Mouse (Mus musculus): ENCODE data around the gene Dnaic2. TPM values are rescaled to one million over a fixed set of nuclear protein-coding genes. Genes with fewer than 3 reads are reported as not detected.

Gene Dnaic2
- polyA plus RNA-seq, 1 experiment from 2014 or later = 7.1 TPM

GRCm38 (mm10) chr11:114715531-114715930, 11.7 kb upstream of the Dnaic2 start:
- 59% methylated on average over 7 of the region's 7 CpGs for WGBS
- no peak overlapping the region for H3K9ac ChIP-seq (ENCODE audit: low read length)

GRCm38 (mm10) chr11:114720535-114720934, 6.7 kb upstream of the Dnaic2 start:
- H3K9me3 ChIP-seq (ENCODE audit: control insufficient read depth, low read length) = no peaks in the 10 kb centered on the region
- H3K4me3 ChIP-seq (ENCODE audit: low read length) = no peak overlapping the region
- peaks cover 4% of the 10 kb centered on the region; the same call in 1 of the 2 replicates for H3K4me1 ChIP-seq (replicated peaks; ENCODE audit: control insufficient read depth, insufficient read depth, low read length)
- no peaks in the 10 kb centered on the region for H3K27me3 ChIP-seq (ENCODE audit: control insufficient read depth, insufficient read depth, low read depth, low read length)
- H3K4me2 ChIP-seq (ENCODE audit: low read depth, low read length) = no peak overlapping the region
- no peak overlapping the region for H3K27ac ChIP-seq (ENCODE audit: low read length)
- no peaks in the 10 kb centered on the region for H3K36me3 ChIP-seq (ENCODE audit: control insufficient read depth, insufficient read depth, low read length)
- H3K9ac ChIP-seq (ENCODE audit: low read length) = no peak overlapping the region
- 83% methylated on average over 10 of the region's 10 CpGs for whole genome bisulfite sequencing
- ATAC-seq (ENCODE audit: low read depth) = no peak

More at GRCm38 (mm10) chr11:114715531-114715930, 11.7 kb upstream of the Dnaic2 start:
- Histone ChIP-seq H3K4me2 (ENCODE audit: low read depth, low read length) (no peak overlapping the region), H3K27me3 (ENCODE audit: control insufficient read depth, insufficient read depth, low read depth, low read length) (no peaks in the 10 kb centered on the region), H3K9me3 (ENCODE audit: control insufficient read depth, low read length) (no peaks in the 10 kb centered on the region), H3K4me3 (ENCODE audit: low read length) (no peak overlapping the region), H3K27ac (ENCODE audit: low read length) (no peak overlapping the region), H3K4me1 (replicated peaks; ENCODE audit: control insufficient read depth, insufficient read depth, low read length) (no peaks in the 10 kb centered on the region), H3K36me3 (ENCODE audit: control insufficient read depth, insufficient read depth, low read length) (no peaks in the 10 kb centered on the region)
- no peak for ATAC-seq (ENCODE audit: low read depth)

- H3K4me2 ChIP-seq (ENCODE audit: low read depth, low read length) = no peak overlapping the region
- H3K36me3 ChIP-seq (ENCODE audit: control insufficient read depth, insufficient read depth, low read length) = no peaks in the 10 kb centered on the region
- no peaks in the 10 kb centered on the region for H3K9me3 ChIP-seq (ENCODE audit: control insufficient read depth, low read length)
- ATAC-seq (ENCODE audit: low read depth) = no peak
- H3K9ac ChIP-seq (ENCODE audit: low read length) = no peak overlapping the region
- 80% methylated on average over 8 of the region's 8 CpGs for WGBS
- no peak overlapping the region for H3K4me3 ChIP-seq (ENCODE audit: low read length)
- H3K27me3 ChIP-seq (ENCODE audit: control insufficient read depth, insufficient read depth, low read depth, low read length) = no peaks in the 10 kb centered on the region
- no peak overlapping the region for H3K27ac ChIP-seq (ENCODE audit: low read length)
- H3K4me1 ChIP-seq (replicated peaks; ENCODE audit: control insufficient read depth, insufficient read depth, low read length) = peaks cover 6% of the 10 kb centered on the region
Observed at GRCm38 (mm10) chr11:114722438-114722837, 4.8 kb upstream of the Dnaic2 start.

- Histone ChIP-seq H3K27me3 (ENCODE audit: control insufficient read depth, insufficient read depth, low read depth, low read length) (no peaks in the 10 kb centered on the region), H3K27ac (ENCODE audit: low read length) (no peak overlapping the region), H3K9me3 (ENCODE audit: control insufficient read depth, low read length) (no peaks in the 10 kb centered on the region), H3K4me3 (ENCODE audit: low read length) (no peak overlapping the region), H3K4me1 (replicated peaks; ENCODE audit: control insufficient read depth, insufficient read depth, low read length) (peaks cover 9% of the 10 kb centered on the region), H3K4me2 (ENCODE audit: low read depth, low read length) (no peak overlapping the region), H3K9ac (ENCODE audit: low read length) (no peak overlapping the region), H3K36me3 (ENCODE audit: control insufficient read depth, insufficient read depth, low read length) (no peaks in the 10 kb centered on the region)
- ATAC-seq (ENCODE audit: low read depth) = no peak
- WGBS = 57% methylated on average over 13 of the region's 13 CpGs
Observed at GRCm38 (mm10) chr11:114723030-114723429, 4.2 kb upstream of the Dnaic2 start.

DNA sequence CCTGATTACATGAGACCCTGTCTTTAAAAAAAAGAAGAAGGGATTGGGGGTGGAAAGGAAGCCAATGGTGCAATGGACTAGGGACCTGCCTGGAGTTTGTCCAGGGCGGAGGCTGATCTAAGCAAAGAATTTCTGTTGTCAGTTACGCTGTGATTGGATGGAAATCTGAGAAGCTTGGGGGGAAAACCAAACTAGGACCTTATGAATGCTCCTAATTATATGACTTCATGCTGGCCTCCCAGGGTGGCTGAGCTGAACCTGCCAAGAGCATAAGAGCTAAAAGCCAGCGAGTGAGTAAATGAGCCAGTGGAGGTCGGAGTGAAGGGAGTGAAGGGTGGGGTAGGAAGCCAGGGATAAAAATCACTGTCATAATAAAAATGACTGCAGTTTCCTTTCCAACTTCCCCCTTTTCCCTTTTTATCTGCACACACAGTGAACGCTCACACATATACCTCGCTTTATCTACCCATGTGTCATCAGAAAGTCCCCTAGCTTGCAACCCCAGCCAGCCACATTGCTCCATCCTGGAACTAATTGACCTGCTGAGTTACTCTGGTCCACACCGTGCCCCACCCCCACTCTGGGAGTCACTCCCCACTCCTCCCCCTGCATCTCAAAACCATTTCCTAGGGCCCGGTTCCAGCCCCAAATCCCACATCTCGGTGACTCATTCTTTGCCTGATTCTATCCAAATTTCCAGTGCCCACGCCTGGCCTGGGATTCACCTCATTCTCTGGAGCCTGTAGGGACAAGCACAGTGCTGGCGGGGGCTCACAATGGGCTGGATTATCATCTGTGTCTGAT, 2.2 kb upstream of the Dnaic2 start:
- WGBS = 42% methylated on average over 11 of the region's 11 CpGs
- H3K27me3 ChIP-seq (ENCODE audit: control insufficient read depth, insufficient read depth, low read depth, low read length) = no peaks in the 10 kb centered on the region
- ATAC-seq (ENCODE audit: low read depth) = peak; percentile 20; the same call in 1 of the 2 replicates
- no peak overlapping the region for H3K4me2 ChIP-seq (ENCODE audit: low read depth, low read length)
- H3K4me1 ChIP-seq (replicated peaks; ENCODE audit: control insufficient read depth, insufficient read depth, low read length) = peaks cover 14% of the 10 kb centered on the region
- H3K27ac ChIP-seq (ENCODE audit: low read length) = peak overlapping the region; percentile 15; the same call in 1 of the 2 replicates
- H3K9me3 ChIP-seq (ENCODE audit: control insufficient read depth, low read length) = no peaks in the 10 kb centered on the region
- H3K36me3 ChIP-seq (ENCODE audit: control insufficient read depth, insufficient read depth, low read length) = no peaks in the 10 kb centered on the region
- no peak overlapping the region for H3K4me3 ChIP-seq (ENCODE audit: low read length)
- H3K9ac ChIP-seq (ENCODE audit: low read length) = no peak overlapping the region

GRCm38 (mm10) chr11:114727826-114728186, 598 bp downstream of the Dnaic2 start:
- Histone ChIP-seq H3K4me3 (ENCODE audit: low read length) (no peak overlapping the region; the same call in 1 of the 2 replicates), H3K9ac (ENCODE audit: low read length) (peak overlapping the region; percentile 39; the same call in 1 of the 2 replicates), H3K27ac (ENCODE audit: low read length) (no peak overlapping the region), H3K4me1 (replicated peaks; ENCODE audit: control insufficient read depth, insufficient read depth, low read length) (peaks cover 14% of the 10 kb centered on the region), H3K9me3 (ENCODE audit: control insufficient read depth, low read length) (no peaks in the 10 kb centered on the region), H3K36me3 (ENCODE audit: control insufficient read depth, insufficient read depth, low read length) (no peaks in the 10 kb centered on the region), H3K4me2 (ENCODE audit: low read depth, low read length) (peak overlapping the region; percentile 45; the same call in 1 of the 2 replicates), H3K27me3 (ENCODE audit: control insufficient read depth, insufficient read depth, low read depth, low read length) (no peaks in the 10 kb centered on the region)
- WGBS = 23% methylated on average over 5 of the region's 5 CpGs
- no peak for ATAC-seq (ENCODE audit: low read depth)

- no peaks in the 10 kb centered on the region for H3K9me3 ChIP-seq (ENCODE audit: control insufficient read depth, low read length)
- H3K36me3 ChIP-seq (ENCODE audit: control insufficient read depth, insufficient read depth, low read length) = no peaks in the 10 kb centered on the region
- H3K27ac ChIP-seq (ENCODE audit: low read length) = no peak overlapping the region
- H3K27me3 ChIP-seq (ENCODE audit: control insufficient read depth, insufficient read depth, low read depth, low read length) = no peaks in the 10 kb centered on the region
- WGBS = 31% methylated on average over 5 of the region's 5 CpGs
- H3K4me1 ChIP-seq (replicated peaks; ENCODE audit: control insufficient read depth, insufficient read depth, low read length) = peaks cover 14% of the 10 kb centered on the region
- H3K4me2 ChIP-seq (ENCODE audit: low read depth, low read length) = no peak overlapping the region
- no peak overlapping the region for H3K4me3 ChIP-seq (ENCODE audit: low read length)
- no peak for ATAC-seq (ENCODE audit: low read depth)
- H3K9ac ChIP-seq (ENCODE audit: low read length) = no peak overlapping the region
Observed at GRCm38 (mm10) chr11:114728333-114728732, 1.1 kb downstream of the Dnaic2 start.

DNA sequence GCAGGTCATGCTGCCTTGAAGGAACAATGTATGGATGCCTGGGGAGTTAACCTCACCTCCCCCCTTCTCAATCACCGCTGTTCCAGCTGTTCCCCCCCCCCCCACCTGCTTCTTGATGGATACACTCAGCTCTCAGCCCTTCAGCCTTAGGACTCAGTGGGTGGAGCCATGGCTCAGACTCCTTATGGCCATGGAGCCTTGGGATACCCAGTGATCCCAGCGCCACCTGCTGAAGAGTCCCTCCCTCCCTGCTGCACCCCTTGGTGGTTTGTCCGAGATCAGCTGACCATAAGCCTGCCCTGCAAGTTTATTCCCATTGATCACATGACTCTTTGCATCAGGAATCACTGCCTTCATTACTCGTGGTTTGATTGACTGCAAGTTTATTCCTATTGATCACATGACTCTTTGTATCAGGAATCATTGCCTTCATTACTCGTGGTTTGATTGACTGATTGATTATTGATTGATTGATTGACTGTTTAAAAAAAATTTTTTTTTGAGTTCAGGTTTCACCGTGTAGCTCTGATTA, 2.7 kb downstream of the Dnaic2 start:
- Histone ChIP-seq H3K4me3 (ENCODE audit: low read length) (no peak overlapping the region), H3K36me3 (ENCODE audit: control insufficient read depth, insufficient read depth, low read length) (no peaks in the 10 kb centered on the region), H3K4me2 (ENCODE audit: low read depth, low read length) (no peak overlapping the region), H3K27ac (ENCODE audit: low read length) (no peak overlapping the region), H3K4me1 (replicated peaks; ENCODE audit: control insufficient read depth, insufficient read depth, low read length) (peaks cover 13% of the 10 kb centered on the region), H3K27me3 (ENCODE audit: control insufficient read depth, insufficient read depth, low read depth, low read length) (no peaks in the 10 kb centered on the region), H3K9me3 (ENCODE audit: control insufficient read depth, low read length) (no peaks in the 10 kb centered on the region), H3K9ac (ENCODE audit: low read length) (no peak overlapping the region)
- WGBS = 44% methylated on average over 6 of the region's 6 CpGs
- no peak for ATAC-seq (ENCODE audit: low read depth)

DNA sequence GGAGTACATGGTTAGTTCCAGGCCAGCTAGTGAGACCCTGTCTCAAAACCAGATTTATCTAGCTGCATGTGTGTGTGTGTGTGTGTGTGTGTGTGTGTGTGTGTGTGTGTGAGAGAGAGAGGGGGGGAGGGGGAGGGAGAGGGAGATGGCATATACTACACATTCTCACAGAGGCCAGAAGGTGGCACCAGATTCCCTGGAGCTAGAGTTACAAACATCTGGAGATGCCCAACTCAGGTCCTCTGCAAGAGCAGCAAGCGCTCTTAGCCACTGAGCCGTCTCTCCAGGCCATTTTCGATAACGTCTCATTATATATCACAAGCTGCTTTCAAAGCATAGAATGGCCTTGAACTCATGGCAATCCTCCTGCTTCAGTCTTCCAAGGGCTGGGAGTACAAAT, 4.5 kb downstream of the Dnaic2 start:
- peaks cover 10% of the 10 kb centered on the region for H3K4me1 ChIP-seq (replicated peaks; ENCODE audit: control insufficient read depth, insufficient read depth, low read length)
- 76% methylated on average over 4 of the region's 4 CpGs for WGBS
- no peak overlapping the region for H3K4me3 ChIP-seq (ENCODE audit: low read length)
- ATAC-seq (ENCODE audit: low read depth) = no peak
- H3K27ac ChIP-seq (ENCODE audit: low read length) = no peak overlapping the region
- no peak overlapping the region for H3K9ac ChIP-seq (ENCODE audit: low read length)
- H3K4me2 ChIP-seq (ENCODE audit: low read depth, low read length) = no peak overlapping the region
- no peaks in the 10 kb centered on the region for H3K36me3 ChIP-seq (ENCODE audit: control insufficient read depth, insufficient read depth, low read length)
- H3K9me3 ChIP-seq (ENCODE audit: control insufficient read depth, low read length) = no peaks in the 10 kb centered on the region
- no peaks in the 10 kb centered on the region for H3K27me3 ChIP-seq (ENCODE audit: control insufficient read depth, insufficient read depth, low read depth, low read length)
